Mouse (Mus musculus): ENCODE data around the gene Eif4ebp2.

DNA sequence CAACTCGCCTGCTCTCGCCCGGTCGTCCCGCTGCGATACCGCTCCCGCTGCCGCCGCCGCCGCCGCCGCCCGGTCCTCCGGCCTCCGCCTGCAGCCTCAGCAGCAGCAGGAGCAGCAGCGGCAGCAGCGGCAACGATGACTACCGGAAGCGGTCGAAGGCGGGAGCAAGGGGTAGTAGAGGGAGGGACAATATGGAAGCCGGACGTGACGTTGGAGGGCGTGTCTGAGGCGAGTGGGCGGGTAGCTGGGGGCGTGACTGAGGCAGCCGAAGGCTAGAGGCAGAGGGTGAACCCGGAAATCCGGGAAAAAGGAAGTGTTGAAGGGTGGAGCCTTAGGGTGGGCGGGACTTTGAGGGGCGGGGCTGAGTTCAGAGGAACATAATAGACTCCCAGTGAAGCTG, at the start of gene Eif4ebp2:
- TF ChIP-seq POLR2A (IDR thresholded peaks at IDR 0.05; ENCODE audit: insufficient read depth, low read depth, low read length) (peak; percentile 93), CTCF (IDR thresholded peaks at IDR 0.05; ENCODE audit: insufficient read depth, low read depth, low read length) (no peak)
